Mouse (Mus musculus) heart, adult 11 months (tissue): ENCODE measurements around the gene Dnase1l3.

Experiments
- DNase-seq: peaks from one replicate; pipeline ENCODE4 v3.0.0; 2022

Dnase1l3 gene

DNA sequence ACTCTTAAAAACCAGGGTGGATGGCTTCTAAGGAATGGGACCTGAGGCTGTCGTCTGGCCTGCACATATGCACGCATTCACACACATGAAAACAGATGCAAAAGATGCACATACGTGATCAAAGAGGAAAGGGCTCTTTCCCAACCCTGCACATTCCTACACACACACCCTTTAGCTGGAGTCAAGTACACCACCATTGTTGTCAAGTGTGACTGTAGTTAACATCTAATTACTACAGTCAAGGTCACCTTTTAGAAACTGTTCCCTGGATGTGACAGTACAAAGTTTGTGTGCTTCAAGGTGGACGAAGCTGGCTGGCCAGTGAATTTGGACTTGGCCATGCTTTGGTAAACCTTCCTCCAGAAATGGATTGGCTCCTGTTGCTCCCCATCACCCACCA lies 62.2 kb downstream of the Dnase1l3 start:
- DNase-seq: no peak

- no peak for DNase-seq
These were observed 65.3 kb downstream of the Dnase1l3 start for GRCm38 (mm10) chr14:7929029-7929428.

DNA sequence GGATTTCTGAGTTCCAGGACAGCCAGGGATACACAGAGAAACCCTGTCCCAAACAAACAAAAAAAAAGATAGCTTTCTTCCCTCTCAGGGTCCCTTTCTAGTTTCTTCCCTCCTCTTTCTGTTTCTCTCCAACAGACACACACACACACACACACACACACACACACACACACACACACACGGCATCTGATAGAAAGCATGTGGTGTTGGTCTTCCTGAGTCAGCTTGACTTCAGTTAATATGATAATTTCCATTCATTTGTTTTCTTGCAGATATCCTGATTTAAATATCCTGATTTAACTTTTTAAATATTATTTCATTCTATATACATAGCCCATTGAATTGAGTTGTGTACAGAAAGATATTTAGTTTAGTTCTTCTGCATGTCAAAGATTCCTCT lies 66.0 kb downstream of the Dnase1l3 start:
- no peak for DNase-seq

DNA sequence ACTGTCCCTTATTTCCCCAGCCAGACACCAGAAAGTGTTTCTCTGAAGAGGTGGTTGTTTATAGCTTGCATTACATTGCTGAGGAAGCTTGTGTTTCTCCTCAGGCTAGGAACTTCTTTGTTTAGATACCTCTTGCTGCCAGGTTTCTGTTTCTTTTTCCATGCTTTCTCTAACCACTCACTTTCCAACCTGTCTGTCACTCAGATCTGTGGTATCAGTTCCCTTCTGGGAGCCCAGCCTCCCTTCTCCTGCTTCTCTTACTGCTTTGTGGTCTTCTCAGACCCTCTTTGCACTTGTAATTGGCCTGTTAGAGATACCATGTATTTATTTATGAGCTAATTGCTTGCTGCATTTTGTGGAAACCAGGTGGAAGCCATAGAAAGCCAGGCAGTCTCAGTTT lies 70.7 kb downstream of the Dnase1l3 start:
- DNase-seq: no peak

DNA sequence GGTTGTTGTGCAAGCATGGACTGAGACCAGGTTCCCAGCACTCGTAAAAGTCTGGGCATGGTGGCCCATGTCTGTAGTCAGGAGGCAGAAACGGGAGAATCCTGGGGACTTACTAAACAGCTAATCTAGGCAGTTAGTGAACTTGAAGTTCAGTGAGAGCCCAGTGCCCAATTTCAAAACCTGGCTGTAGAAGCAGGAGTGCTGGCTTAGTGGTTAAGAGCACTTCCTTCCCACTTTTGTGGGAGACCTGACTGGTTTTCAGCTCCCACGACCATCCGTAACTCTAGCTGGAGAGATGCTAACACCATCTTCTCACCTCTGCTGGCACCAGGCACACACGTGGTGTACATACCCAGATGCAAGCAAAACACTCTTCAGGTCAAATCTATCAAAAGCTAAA lies 72.9 kb downstream of the Dnase1l3 start:
- DNase-seq: no peak

DNA sequence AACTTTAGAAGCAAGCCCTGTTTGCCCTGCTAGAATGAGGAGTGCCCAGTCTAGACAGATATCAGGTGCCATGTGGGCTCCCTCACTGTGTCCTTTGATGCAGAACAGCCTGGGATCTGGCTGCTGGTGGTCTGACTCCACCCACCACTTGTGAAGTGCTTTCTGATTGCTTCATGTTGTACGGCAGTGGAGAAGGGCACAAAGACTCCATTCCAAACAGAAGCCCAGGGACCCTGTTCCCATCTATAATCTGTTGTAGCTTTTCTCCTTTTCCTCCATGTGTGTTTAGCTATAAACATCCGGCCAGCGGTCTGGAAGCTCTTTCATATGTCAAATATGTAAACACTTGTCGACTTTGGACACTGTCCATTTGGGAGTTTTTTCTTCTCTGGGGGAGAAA lies 74.5 kb downstream of the Dnase1l3 start:
- peak; percentile 78 for DNase-seq

- DNase-seq: peak; percentile 58
These were observed 75.1 kb downstream of the Dnase1l3 start for GRCm38 (mm10) chr14:7919309-7919708.

- peak; percentile 90 for DNase-seq
These were observed 76.0 kb downstream of the Dnase1l3 start for GRCm38 (mm10) chr14:7918150-7918991.
